Mouse (Mus musculus) duodenum, adult 2 months (tissue): ENCODE measurements around the gene Krtap5-2. TPM values are rescaled to one million over a fixed set of nuclear protein-coding genes. Genes with fewer than 3 reads are reported as not detected.

Experiments used
- polyA plus RNA-seq: library from polyadenylated mRNA; depleted of rRNA; stranded (reverse); fragments of >200 nt; gene quantifications from 2 replicates; pipeline ENCODE4 v1.2.3, GENCODE M21; 2012; ENCODE audit warnings: low replicate concordance; rRNA removed

Gene Krtap5-2
- not detected in 2 replicates for polyA plus RNA-seq

DNA sequence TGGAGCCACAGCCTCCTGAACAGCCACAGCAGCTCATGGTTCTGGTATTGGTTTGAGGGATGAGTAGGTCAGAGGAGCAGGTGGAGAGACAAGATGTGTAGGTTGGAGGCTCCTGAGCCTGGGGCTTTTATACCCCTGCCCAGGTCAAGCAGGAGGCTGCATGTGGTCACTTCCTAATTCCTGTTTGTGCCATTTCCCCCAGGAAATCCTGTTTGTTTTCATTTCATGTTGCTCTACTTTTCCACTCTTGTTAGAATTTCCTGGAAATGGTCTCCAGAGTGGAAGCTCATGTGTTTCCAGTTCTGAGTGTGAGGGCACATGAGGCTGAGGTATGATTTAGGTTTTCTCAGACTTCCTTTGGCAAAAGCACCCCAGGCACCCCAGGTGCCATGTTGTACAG lies at the start of gene Krtap5-2:
Gene Krtap5-2 (minus strand): TSS at position 101 of the 400 bp plus-strand sequence.

DNA sequence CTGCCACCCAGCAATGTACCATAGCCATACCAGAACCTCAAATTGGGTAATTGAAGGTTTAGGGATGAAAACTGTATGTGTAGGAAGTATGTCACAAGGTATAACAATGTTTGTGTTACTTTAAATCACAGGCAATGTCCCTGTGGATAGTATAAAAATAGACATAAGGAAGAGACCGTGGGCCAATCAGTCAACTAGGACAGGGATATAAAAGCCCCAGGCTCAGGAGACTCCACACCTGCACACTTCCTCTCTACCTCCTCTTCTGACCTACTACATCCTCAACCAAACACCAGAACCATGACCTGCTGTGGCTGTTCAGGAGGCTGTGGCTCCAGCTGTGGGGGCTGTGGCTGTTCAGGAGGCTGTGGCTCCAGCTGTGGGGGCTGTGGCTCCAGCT lies 35.8 kb upstream of the Krtap5-2 start, which contains the start of gene Gm7579:
Gene Gm7579 (plus strand): TSS at position 301 of the 400 bp plus-strand sequence.

DNA sequence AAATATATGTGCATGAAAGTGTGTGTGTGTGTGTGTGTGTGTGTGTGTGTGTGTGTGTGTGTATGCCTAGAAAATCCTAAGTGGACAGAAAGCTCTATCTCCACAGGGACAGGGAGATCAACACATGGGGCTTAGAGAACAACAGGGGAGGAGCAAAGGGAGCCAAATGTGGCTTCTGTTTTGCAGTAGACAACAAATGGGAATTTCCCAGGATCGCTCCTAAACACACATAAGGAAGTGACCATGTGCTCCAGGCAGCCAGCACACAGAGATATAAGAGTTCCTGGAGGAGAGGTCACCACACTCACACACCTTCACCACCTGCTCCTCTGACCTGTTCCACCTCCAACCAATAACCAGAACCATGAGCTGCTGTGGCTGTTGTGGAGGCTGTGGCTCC lies 25.3 kb upstream of the Krtap5-2 start, which contains the start of gene Krtap5-3:
Gene Krtap5-3 (plus strand): TSS at position 301 of the 400 bp plus-strand sequence.

DNA sequence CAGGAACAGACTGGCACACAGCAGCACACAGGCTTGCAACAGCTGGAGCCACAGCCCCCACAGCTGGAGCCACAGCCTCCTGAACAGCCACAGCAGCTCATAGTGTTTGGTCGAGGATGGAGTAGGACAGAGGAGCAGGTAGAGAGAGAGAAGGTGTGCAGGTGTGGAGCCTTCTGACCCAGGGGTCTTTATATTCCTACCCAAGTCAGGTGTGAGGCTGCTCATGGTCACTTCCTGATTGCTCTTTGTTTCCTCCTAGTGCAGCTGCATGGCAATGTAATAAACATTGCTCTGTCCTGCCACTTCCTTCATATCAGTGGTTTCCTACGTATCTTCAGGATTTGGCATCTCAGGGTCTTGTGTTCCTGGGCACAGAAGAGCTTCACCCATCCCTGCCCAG lies 14.5 kb upstream of the Krtap5-2 start, which contains the start of gene Gm10153:
Gene Gm10153 (minus strand): TSS at position 101 of the 400 bp plus-strand sequence.

DNA sequence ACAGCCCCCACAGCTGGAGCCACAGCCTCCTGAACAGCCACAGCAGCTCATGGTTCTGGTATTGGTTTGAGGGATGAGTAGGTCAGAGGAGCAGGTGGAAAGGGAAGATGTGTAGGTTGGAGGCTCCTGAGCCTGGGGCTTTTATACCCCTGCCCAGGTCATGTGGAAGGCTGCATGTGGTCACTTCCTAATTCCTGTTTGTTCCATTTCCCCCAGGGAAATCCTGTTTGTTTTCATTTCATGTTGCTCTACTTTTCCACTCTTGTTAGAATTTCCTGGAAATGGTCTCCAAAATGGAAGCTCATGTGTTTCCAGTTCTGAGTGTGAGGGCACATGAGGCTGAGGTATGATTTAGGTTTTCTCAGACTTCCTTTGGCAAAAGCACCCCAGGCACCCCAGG lies 10.2 kb downstream of the Krtap5-2 start, which contains the start of gene Gm4553:
Gene Gm4553 (minus strand): TSS at position 101 of the 400 bp plus-strand sequence.

DNA sequence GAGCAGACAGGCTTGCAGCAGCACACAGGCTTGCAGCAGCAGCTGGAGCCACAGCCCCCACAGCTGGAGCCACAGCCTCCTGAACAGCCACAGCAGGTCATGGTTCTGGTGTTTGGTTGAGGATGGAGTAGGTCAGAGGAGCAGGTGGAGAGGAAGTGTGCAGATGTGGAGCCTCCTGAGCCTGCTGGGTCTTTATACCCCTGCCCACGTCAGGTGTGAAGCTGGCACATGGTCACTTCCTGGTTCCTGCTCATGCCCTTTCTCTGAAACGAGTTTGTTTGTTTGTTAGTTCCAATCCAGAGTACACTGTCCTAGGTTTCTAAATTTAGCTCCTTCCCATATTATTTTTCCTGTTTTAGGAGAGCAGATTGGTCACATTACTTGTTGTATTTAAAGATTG lies 18.8 kb downstream of the Krtap5-2 start, which contains the start of gene Gm29735:
Gene Gm29735 (minus strand): TSS at position 101 of the 400 bp plus-strand sequence.

DNA sequence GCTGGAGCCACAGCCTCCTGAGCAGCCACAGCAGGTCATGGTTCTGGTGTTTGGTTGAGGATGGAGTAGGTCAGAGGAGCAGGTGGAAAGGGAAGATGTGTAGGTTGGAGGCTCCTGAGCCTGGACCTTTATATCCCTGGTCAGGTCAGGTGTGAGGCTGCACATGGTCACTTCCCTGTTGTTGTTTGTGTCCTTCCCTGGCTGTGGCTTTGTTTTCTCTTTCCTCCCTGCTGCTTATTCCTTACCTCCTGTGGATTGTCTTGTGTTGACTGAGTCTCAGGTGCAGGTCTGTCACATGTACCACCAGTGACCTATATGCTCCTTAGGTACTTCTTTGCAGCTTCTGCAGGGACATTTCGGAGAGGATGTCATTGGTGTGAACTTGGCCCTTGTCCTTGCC lies 31.3 kb downstream of the Krtap5-2 start, which contains the start of gene Gm45337:
Gene Gm45337 (minus strand): TSS at position 101 of the 400 bp plus-strand sequence.

DNA sequence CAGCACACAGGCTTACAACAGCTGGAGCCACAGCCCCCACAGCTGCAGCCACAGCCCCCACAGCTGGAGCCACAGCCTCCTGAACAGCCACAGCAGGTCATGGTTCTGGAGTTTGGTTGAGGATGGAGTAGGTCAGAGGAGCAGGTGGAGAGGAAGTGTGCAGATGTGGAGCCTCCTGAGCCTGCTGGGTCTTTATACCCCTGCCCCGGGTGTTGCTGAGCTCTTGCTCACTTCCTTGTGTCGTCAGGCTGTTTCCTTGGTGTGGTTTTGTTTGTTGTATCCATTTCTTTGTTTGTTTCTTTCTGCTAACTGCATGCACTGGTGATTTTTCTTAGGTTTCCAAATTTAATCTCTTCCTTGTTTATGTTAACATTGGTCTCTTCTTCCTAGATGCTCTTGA lies 39.9 kb downstream of the Krtap5-2 start, which contains the start of gene Gm39115:
Gene Gm39115 (minus strand): TSS at position 101 of the 400 bp plus-strand sequence.

Other genes with a start within 250 kb of the Krtap5-2 start
- 0.64 and 4.0 TPM in 2 replicates for gene Brsk2, start 226.3 kb downstream of the Krtap5-2 start, polyA plus RNA-seq
- 30.2 and 35.8 TPM in 2 replicates for gene Mob2, start 114.9 kb downstream of the Krtap5-2 start, polyA plus RNA-seq
- 11.0 and 11.1 TPM in 2 replicates for gene Dusp8, start 80.2 kb downstream of the Krtap5-2 start, polyA plus RNA-seq
- not detected in 2 replicates for gene Gm45618, start 55.3 kb downstream of the Krtap5-2 start, polyA plus RNA-seq
- not detected in 2 replicates for gene Gm39115, start 40.0 kb downstream of the Krtap5-2 start, polyA plus RNA-seq
- not detected in 2 replicates for gene Gm45337, start 31.4 kb downstream of the Krtap5-2 start, polyA plus RNA-seq
- 0.33 TPM in 1 of 2 replicates, not detected in the other for gene Gm29735, start 18.9 kb downstream of the Krtap5-2 start, polyA plus RNA-seq
- gene Gm4553, start 10.3 kb downstream of the Krtap5-2 start, polyA plus RNA-seq: not detected in 2 replicates
- gene Gm10153, start 14.4 kb upstream of the Krtap5-2 start, polyA plus RNA-seq: not detected in 2 replicates
- 0.14 TPM in 1 of 2 replicates, not detected in the other for gene Krtap5-3, start 25.4 kb upstream of the Krtap5-2 start, polyA plus RNA-seq
- not detected in 2 replicates for gene Gm7579, start 35.9 kb upstream of the Krtap5-2 start, polyA plus RNA-seq
- gene Krtap5-5, start 54.0 kb upstream of the Krtap5-2 start, polyA plus RNA-seq: 2.1 TPM in 1 of 2 replicates, not detected in the other
- gene Gm40460, start 65.1 kb upstream of the Krtap5-2 start, polyA plus RNA-seq: not detected in 2 replicates
- not detected in 2 replicates for gene Gm2431, start 82.3 kb upstream of the Krtap5-2 start, polyA plus RNA-seq
- gene Gm4559, start 98.4 kb upstream of the Krtap5-2 start, polyA plus RNA-seq: not detected in 2 replicates
- gene Krtap5-1, start 121.1 kb upstream of the Krtap5-2 start, polyA plus RNA-seq: not detected in 2 replicates
- not detected in 2 replicates for gene Krtap5-4, start 127.5 kb upstream of the Krtap5-2 start, polyA plus RNA-seq
- gene Ifitm10, start 197.7 kb upstream of the Krtap5-2 start, polyA plus RNA-seq: 2.2 and 4.4 TPM in 2 replicates
- not detected in 2 replicates for gene Gm49369, start 206.7 kb upstream of the Krtap5-2 start, polyA plus RNA-seq
- gene Ctsd, start 212.0 kb upstream of the Krtap5-2 start, polyA plus RNA-seq: 219 and 317 TPM in 2 replicates